Mouse (Mus musculus): Measurements from ENCODE around the gene Wsb1. TPM values are rescaled to one million over a fixed set of nuclear protein-coding genes. Genes with fewer than 3 reads are reported as not detected.

The Wsb1 gene
- total and polyA plus RNA-seq, 3 experiments, result 66.7 to 345 (median 158) TPM

GRCm38 (mm10) chr11:79229561-79230250 is 24.8 kb downstream of the Wsb1 start:
- no peak for TF ChIP-seq TAL1 (conservative IDR thresholded peaks at IDR 0.05; ENCODE audit: low read depth, low read length)
- TF ChIP-seq POLR2AphosphoS5 (IDR thresholded peaks at IDR 0.05; ENCODE audit: insufficient replicate concordance, low read depth, low read length), result no peak
- no peak overlapping the region for H3K4me3 ChIP-seq (ENCODE audit: low read depth, low read length)
- no peaks in the 10 kb centered on the region for H3K9me3 ChIP-seq (replicated peaks)
- DNase-seq (ENCODE audit: low spot score) (no peak), ATAC-seq (ENCODE audit: extremely low read depth, insufficient number of reproducible peaks, low FRiP score, poor library complexity, severe bottlenecking) (no peak)
- H3K4me1 ChIP-seq (ENCODE audit: insufficient read depth, low read depth, low read length), result peaks cover 5% of the 10 kb centered on the region
- H3K36me3 ChIP-seq (replicated peaks), result no peaks in the 10 kb centered on the region
- peaks cover 19% of the 10 kb centered on the region for H3K27me3 ChIP-seq (ENCODE audit: insufficient read depth, low read length)

DNA sequence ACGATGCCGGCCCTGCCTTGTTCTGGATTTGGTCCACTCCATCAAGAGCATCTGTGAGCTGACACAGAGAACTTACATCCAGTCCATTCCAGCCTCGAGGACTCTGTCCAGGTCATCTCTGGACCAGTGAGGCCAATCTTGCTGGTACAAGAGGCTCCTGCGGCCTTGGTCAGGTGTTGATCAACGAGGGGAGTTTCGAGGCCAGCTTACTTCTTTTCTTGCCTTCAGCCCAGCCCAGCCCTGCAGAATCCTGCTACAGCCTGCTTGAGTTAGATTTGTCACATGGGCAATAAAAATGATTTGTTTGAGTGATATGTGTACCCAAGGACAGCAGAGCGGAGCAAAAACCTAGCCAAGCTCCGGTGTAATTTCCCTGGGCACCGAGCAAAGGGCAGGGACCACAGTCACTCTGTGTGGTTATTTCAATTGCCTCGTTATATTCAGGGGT is 25.4 kb downstream of the Wsb1 start:
- ATAC-seq (ENCODE audit: extremely low read depth, insufficient number of reproducible peaks, low FRiP score, poor library complexity, severe bottlenecking), result no peak
- Histone ChIP-seq H3K4me1 (ENCODE audit: insufficient read depth, low read depth, low read length) (peaks cover 11% of the 10 kb centered on the region), H3K36me3 (replicated peaks) (no peaks in the 10 kb centered on the region), H3K27me3 (ENCODE audit: insufficient read depth, low read length) (peaks cover 19% of the 10 kb centered on the region), H3K4me3 (ENCODE audit: low read depth, low read length) (no peak overlapping the region), H3K9me3 (replicated peaks) (no peaks in the 10 kb centered on the region)
- TF ChIP-seq TAL1 (conservative IDR thresholded peaks at IDR 0.05; ENCODE audit: low read depth, low read length) (no peak), GATA2 (IDR thresholded peaks at IDR 0.05; ENCODE audit: borderline replicate concordance, low read depth, low read length) (no peak), POLR2AphosphoS5 (IDR thresholded peaks at IDR 0.05; ENCODE audit: insufficient replicate concordance, low read depth, low read length) (no peak), GATA1 (IDR thresholded peaks at IDR 0.05; ENCODE audit: borderline replicate concordance, low read length) (no peak)
- no peak for DNase-seq (ENCODE audit: low spot score)

DNA sequence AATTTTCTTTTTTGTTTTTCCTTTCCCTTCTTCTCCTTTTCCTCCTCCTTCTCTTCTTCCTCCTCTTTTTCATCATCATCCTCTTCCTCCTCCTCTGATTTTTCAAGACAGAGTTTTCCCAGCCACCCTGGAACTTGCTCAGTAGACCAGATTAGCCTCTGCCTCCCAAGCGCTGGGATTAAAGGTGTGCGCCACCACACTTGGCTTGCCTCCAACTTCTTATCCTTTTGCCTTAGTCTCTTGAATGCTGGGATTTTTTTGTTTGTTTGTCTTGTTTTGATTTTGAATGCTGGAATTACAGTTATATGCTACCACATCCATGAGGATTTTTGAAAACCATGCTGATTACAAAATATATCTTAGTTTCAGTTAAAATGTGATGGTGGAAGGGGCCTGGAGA is 26.4 kb downstream of the Wsb1 start:
- no peaks in the 10 kb centered on the region for H3K9me3 ChIP-seq (replicated peaks)
- ATAC-seq (ENCODE audit: extremely low read depth, insufficient number of reproducible peaks, low FRiP score, poor library complexity, severe bottlenecking) (no peak), DNase-seq (ENCODE audit: low spot score) (no peak)
- no peaks in the 10 kb centered on the region for H3K36me3 ChIP-seq (replicated peaks)
- no peak overlapping the region for H3K4me3 ChIP-seq (ENCODE audit: low read depth, low read length)
- peaks cover 19% of the 10 kb centered on the region for H3K27me3 ChIP-seq (ENCODE audit: insufficient read depth, low read length)
- TF ChIP-seq TAL1 (conservative IDR thresholded peaks at IDR 0.05; ENCODE audit: low read depth, low read length) (no peak), GATA2 (IDR thresholded peaks at IDR 0.05; ENCODE audit: borderline replicate concordance, low read depth, low read length) (no peak), POLR2AphosphoS5 (IDR thresholded peaks at IDR 0.05; ENCODE audit: insufficient replicate concordance, low read depth, low read length) (no peak), CTCF (IDR thresholded peaks at IDR 0.05; ENCODE audit: low read depth, low read length) (no peak), GATA1 (IDR thresholded peaks at IDR 0.05; ENCODE audit: borderline replicate concordance, low read length) (no peak)
- H3K4me1 ChIP-seq (ENCODE audit: insufficient read depth, low read depth, low read length), result peaks cover 16% of the 10 kb centered on the region

DNA sequence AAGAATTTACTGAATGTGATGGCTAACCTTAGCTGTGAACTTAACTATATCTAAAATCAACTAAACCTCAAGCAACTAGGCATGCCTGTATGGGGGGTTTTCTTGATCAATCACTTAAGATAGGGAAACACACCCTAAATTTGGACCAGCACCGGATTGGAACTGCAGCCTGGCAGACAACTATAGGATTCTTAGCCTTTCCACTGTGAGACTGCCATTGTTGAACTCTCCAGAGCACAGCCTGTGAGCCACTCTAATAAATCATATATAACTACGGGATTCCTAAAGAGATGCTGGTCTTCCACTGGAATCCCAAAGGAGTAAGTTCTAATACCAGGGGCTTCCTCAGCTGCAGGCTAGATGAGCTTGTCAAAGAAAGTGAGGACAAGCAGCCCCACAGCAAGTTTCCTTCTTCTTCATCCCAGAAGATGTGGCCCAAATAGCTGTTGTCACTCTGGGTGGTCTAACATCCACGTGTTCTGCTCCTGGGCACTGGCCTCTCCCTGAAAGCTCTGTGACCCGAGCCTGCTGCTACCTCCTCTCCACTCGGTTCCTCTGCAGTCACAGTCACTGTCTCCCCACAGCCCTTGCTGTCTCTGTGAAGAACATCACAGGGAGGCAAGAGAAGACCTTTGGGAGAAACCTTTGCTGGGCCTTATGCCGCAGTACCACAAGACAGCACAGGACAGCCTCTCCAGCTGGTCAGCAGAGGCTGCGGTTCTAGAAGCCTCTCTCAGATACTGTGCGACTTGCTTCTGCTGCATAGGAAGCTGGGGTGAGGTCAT is 28.9 kb downstream of the Wsb1 start:
- no peak for DNase-seq (ENCODE audit: low spot score)
- peaks cover 21% of the 10 kb centered on the region for H3K27me3 ChIP-seq (ENCODE audit: insufficient read depth, low read length)
- ATAC-seq (ENCODE audit: extremely low read depth, insufficient number of reproducible peaks, low FRiP score, poor library complexity, severe bottlenecking), result no peak
- TF ChIP-seq GATA2 (IDR thresholded peaks at IDR 0.05; ENCODE audit: borderline replicate concordance, low read depth, low read length) (no peak), POLR2AphosphoS5 (IDR thresholded peaks at IDR 0.05; ENCODE audit: insufficient replicate concordance, low read depth, low read length) (no peak), GATA1 (IDR thresholded peaks at IDR 0.05; ENCODE audit: borderline replicate concordance, low read length) (no peak), CTCF (IDR thresholded peaks at IDR 0.05; ENCODE audit: low read depth, low read length) (no peak), TAL1 (conservative IDR thresholded peaks at IDR 0.05; ENCODE audit: low read depth, low read length) (no peak)
- H3K9me3 ChIP-seq (replicated peaks), result no peaks in the 10 kb centered on the region
- no peaks in the 10 kb centered on the region for H3K36me3 ChIP-seq (replicated peaks)
- peaks cover 20% of the 10 kb centered on the region for H3K4me1 ChIP-seq (ENCODE audit: insufficient read depth, low read depth, low read length)
- no peak overlapping the region for H3K4me3 ChIP-seq (ENCODE audit: low read depth, low read length)

- TF ChIP-seq GATA1 (IDR thresholded peaks at IDR 0.05; ENCODE audit: borderline replicate concordance, low read length), result no peak
- no peak for TF ChIP-seq POLR2AphosphoS5 (IDR thresholded peaks at IDR 0.05; ENCODE audit: insufficient replicate concordance, low read depth, low read length)
- peak; percentile 94 for TF ChIP-seq CTCF (IDR thresholded peaks at IDR 0.05; ENCODE audit: low read depth, low read length)
- peak overlapping the region; percentile 61; the same call in 1 of the 2 replicates for H3K4me3 ChIP-seq (ENCODE audit: low read depth, low read length)
Measured at GRCm38 (mm10) chr11:79224562-79225280, 29.8 kb downstream of the Wsb1 start.

GRCm38 (mm10) chr11:79223420-79223819 is 31.1 kb downstream of the Wsb1 start:
- no peak overlapping the region for H3K4me3 ChIP-seq (ENCODE audit: low read depth, low read length)
- H3K4me1 ChIP-seq (ENCODE audit: insufficient read depth, low read depth, low read length), result peaks cover 20% of the 10 kb centered on the region
- TF ChIP-seq GATA2 (IDR thresholded peaks at IDR 0.05; ENCODE audit: borderline replicate concordance, low read depth, low read length) (no peak), TAL1 (conservative IDR thresholded peaks at IDR 0.05; ENCODE audit: low read depth, low read length) (no peak), GATA1 (IDR thresholded peaks at IDR 0.05; ENCODE audit: borderline replicate concordance, low read length) (no peak), CTCF (IDR thresholded peaks at IDR 0.05; ENCODE audit: low read depth, low read length) (no peak), POLR2AphosphoS5 (IDR thresholded peaks at IDR 0.05; ENCODE audit: insufficient replicate concordance, low read depth, low read length) (no peak)
- no peaks in the 10 kb centered on the region for H3K36me3 ChIP-seq (replicated peaks)
- H3K9me3 ChIP-seq (replicated peaks), result no peaks in the 10 kb centered on the region
- DNase-seq (ENCODE audit: low spot score) (no peak), ATAC-seq (ENCODE audit: extremely low read depth, insufficient number of reproducible peaks, low FRiP score, poor library complexity, severe bottlenecking) (0 out of 2 replicates have a peak, but pooled peaks have one; percentile 8)
- peaks cover 14% of the 10 kb centered on the region for H3K27me3 ChIP-seq (ENCODE audit: insufficient read depth, low read length)

More at GRCm38 (mm10) chr11:79224562-79225280, 29.8 kb downstream of the Wsb1 start:
- H3K36me3 ChIP-seq (replicated peaks), result no peaks in the 10 kb centered on the region
- ATAC-seq (ENCODE audit: extremely low read depth, insufficient number of reproducible peaks, low FRiP score, poor library complexity, severe bottlenecking), result peak; percentile 22
- no peaks in the 10 kb centered on the region for H3K9me3 ChIP-seq (replicated peaks)
- peaks cover 15% of the 10 kb centered on the region for H3K27me3 ChIP-seq (ENCODE audit: insufficient read depth, low read length)
- peak; percentile 77 for DNase-seq (ENCODE audit: low spot score)
- H3K4me1 ChIP-seq (ENCODE audit: insufficient read depth, low read depth, low read length), result peaks cover 20% of the 10 kb centered on the region
